Mouse (Mus musculus) WW6 (cell line): ENCODE measurements around the gene Pqlc2.

Source experiments
- DNase-seq: peaks from one replicate; pipeline ENCODE4 v3.0.0-alpha.2; 2013; ENCODE audit warnings: low read depth, low spot score

Pqlc2 gene

DNA sequence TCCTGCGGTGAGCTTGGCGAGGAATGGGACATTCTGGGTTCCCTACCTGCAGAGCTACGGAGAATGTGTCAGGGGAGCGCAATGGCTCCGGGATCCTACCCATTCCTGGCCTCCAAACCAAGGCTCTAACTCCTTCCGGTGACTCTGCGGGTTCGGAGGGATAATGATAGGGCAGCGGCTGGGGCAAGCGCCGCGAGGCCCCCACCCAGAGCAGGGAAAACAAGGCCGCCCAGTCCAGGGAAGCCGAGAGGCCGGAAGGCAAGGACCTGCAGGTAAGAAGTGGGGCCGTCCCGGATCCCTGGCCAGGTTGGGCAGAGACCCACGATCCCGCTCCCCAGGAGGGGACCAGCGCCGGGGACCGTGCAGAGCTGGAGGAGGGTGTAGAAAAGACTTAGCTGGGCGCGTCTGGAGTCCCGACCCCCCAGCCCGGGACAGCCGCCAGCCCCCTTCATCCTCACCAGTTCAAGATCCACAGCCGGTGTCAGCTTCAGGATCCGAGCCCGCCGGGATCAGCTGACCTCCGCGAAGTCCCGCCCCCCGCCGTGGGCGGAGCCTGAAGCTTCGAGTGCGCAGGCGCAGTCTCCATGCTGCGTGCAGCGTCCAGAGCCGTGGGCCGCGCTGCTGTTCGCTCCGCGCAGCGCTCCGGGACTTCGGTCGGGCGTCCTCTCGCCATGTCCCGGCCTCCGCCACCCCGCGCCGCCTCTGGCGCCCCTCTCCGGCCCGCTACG lies at the start of gene Pqlc2, which contains the start of gene Akr7a5:
Gene Pqlc2, minus strand, starts transcription at position 538 of the 728 bp plus-strand sequence.
Gene Akr7a5, plus strand, starts transcription at position 574 of the 728 bp plus-strand sequence.
- peak; percentile 81 for DNase-seq

DNA sequence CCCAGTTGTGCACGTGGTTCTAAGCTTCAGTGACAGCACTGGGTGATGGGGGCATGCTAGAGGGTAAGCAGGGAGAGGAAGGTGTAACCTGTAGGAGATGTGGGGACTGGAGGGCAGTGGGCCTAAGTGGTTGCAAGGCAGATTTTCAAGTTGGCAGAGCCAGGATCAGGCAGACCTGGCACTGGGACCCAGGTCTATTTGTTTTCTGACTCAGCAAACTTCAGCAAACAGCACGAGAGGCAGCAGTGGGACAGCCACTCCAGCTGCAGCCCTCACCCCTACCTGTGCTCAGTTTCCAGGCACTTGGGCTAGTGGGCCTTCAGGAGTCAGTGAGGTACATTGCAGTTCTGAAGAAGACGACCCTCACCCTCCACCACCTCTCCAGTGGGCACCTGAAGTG lies 46.7 kb upstream of the Pqlc2 start:
- no peak for DNase-seq

DNA sequence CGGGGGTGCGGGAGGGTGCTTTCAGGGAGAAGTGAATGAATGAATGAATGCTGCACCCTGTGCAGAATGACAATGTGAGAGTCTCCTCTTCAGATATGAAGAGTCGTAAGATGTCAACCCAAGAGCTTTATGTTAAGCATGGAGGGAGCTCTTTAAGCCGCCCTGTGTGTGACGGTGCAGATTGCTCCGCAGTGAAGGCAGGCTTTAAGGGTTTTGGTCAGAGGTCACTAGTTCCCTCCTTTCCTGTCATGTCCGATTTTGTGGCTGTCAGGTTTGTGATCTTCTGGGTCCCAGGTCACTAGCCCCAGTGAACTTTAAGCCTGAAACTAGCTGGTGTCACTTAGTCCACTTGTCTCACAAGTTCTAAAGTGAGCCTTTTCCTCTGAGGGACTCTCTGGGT lies 42.3 kb upstream of the Pqlc2 start:
- DNase-seq, result no peak

DNA sequence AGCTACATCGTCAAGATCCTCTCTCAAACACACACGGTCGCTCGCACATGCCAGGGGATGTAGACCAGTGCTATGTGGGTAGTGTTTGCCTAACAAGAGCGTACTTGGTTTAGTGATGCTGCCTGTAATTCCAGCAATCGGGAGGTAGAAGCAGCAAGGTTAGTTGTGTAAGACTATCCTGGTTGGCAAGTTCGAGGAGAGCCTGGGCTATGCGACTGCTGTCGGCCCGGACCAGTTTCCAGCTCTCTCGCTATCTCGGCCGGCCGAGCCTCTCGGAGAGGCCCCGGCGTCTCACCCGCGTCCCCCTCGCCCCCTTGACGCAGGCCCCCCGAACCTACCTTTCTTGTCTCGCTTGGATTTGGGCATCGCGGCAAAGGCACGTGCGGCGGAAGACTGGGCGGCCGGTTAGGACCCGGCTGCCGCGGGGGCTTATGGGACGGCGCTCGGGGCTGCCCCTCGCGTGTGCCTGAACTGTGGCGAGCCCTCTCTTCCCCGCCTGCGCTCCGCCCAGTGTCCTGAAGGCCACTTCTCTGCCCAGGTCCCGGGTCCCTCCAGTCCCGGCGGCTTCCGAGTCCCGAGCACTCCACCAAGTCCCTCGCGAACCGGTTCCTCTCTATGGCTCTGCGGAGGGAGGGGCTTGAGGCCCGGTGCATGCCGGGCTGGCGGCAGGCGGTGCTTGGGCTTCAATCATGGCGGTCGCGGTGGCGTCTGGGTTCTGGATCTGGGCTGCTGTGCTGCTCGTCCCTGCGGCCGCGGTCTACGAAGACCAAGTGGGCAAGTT lies 41.6 kb upstream of the Pqlc2 start, which contains the start of the genes Mrto4, Emc1 and Ubr4:
Gene Mrto4, minus strand, starts transcription at position 646 of the 781 bp plus-strand sequence.
Gene Emc1, plus strand, starts transcription at position 657 of the 781 bp plus-strand sequence.
Gene Ubr4, plus strand, starts transcription at position 679 of the 781 bp plus-strand sequence.
- peak; percentile 46 for DNase-seq

DNA sequence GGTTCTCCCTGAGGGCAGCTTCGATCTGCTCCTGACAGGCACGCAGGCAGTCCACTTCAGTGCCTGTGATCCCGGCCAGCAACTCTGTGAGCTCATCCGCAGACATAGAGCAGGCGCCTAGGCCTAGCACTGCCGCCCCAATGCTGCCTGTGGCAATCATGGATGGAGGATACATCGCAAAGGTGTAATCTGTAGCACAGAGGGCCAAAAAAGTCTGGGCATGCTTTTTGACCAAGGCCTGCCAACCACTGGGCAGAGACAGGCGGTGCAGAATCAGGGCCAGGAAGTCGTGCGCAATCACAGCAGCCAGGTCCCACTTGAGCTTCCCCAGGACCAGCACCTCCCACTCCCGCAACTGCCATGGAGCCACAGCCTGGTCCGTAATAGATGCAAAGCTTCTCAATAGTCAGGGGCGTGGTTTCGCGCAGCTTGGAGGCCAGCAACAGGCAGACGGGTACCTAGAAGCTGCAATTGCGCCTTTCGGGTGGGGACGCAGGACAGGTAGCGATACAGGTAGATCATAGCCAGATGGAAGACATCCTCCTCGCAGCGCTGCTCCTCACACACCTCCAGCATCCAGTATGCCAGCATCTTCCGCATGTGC lies 35.0 kb upstream of the Pqlc2 start:
- no peak for DNase-seq

GRCm38 (mm10) chr4:139343718-139344117 lies 33.2 kb upstream of the Pqlc2 start:
- DNase-seq, result no peak

DNA sequence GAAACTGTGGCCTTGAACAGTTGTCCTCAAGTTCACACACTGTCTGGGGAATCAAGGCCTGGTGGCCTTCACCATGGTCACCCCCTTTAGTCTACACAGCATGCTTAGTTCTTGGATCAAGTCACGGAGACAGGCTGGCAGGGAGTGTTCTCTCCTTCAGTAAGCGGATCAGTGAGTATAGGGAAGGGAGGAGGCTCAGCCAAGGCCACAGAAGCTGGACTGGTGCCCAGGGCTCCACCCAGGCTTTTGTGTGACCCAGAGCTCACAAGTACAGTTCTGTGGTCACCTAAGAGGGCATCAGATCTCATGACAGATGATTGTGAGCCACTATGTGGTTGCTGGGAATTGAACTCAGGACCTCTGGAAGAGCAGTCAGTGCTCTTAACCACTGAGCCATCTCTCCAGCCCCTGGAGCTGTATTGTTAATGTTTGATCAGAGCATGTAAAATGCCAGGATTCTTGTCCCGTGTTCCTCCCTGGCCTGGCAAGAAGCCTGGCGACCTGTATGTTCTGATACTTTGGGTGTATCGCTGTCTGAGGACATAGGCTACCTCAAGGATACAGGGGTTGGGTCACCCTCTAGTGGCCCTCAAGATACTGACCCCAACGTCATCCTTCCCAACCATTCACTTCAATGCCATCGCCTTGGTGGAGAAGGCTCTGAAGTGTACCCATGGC lies 31.2 kb upstream of the Pqlc2 start:
- no peak for DNase-seq

DNA sequence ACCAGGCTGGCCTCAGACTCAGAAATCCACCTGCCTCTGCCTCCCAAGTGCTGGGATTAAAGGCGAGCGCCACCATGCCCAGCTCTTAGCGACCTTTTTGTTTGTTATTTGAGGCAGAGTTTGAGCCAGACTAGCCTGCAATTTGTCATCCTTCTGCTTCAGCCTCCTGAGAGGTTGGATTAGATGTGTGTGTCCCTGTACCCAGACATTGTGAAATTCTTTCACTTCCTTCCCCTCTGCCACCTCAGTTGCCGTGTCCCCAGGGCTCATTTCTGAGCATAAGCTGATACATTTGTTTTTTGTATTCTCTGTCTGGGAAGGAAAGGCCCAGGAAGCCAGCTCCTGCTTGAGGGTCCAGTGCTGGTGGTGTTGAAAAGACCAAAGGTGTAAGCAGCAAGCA lies 30.3 kb upstream of the Pqlc2 start:
- DNase-seq, result no peak

DNA sequence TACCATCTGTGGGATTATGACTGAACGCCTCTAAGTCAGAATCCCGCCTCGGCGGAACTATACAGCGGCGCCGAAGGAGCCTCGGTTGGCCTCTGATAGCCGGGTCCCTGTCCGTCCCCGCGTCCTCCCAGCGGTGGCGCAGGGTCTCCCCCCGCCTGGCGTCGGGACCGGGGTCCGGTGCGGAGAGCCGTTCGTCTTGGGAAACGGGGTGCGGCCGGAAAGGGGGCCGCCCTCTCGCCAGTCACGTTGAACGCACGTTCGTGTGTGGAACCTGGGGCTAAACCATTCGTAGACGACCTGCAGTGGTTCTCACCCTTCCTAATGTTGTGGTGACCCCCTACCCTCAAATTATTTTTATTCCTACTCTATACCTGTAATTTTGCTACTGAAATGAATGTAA lies 27.6 kb upstream of the Pqlc2 start:
- DNase-seq, result no peak

DNA sequence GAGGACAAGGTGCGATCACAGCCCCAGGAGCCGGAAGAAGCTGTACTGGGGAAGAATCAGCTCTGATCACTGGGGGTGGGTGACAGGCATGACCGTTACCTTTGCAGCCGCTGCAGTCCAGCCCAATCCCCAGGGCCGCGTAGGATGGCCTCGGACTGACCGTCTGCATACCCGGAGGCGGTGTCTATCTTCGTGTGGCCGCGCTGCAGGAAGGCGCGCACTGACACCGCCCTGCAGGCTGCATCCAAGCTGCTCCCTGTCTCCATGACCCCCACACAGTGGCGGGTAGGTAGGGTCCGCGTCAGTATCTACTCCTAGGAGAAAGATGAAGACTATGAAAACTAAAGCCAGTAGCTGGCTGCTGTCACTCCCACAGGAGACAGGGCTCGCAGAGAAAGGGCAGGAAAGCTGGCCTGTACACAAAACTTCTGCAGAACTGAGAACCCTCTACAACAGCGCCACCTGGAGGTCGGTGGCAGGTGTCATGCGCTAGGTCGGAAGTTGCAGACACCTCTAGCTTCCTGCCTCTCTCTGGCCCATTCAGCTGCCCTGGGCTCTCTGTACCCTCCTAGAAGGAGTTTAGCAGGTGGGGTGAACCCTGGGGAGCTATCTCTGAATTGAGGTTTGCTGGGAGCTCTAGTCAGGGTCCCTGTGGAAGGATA lies 26.4 kb upstream of the Pqlc2 start:
- peak; percentile 80 for DNase-seq

- DNase-seq, result no peak
Measured at GRCm38 (mm10) chr4:139335507-139335906, 25.0 kb upstream of the Pqlc2 start.

DNA sequence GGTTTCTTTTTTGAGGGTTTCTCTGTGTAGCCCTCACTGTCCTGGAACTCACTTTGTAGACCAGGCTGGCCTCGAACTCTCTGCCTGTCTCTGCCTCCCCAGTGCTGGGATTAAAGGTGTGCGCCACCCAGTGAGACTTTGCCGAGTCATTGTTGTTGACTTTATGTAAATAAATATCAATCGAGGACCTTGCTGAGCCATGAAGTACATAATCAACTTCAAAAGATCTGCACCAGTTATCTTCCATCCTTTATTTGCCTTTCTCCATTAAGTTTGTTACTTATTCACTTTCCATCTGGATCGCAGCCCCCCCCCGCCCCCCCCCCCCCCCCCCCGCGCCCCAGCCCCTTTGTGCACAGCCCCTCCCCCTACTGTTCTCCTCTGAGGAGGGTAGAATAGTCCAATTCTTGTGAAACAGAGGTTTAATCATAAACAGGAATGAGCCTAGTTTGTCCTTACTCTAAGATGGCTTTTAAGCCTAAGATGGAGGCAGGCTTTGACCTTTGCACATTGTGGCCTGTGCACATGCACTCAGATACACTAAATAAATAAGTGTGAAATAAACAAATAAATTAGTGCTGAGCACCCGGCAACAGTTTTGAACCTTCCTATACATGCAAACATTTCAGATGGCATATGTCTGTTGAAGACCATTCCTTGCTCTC lies 24.3 kb upstream of the Pqlc2 start:
- no peak for DNase-seq

DNA sequence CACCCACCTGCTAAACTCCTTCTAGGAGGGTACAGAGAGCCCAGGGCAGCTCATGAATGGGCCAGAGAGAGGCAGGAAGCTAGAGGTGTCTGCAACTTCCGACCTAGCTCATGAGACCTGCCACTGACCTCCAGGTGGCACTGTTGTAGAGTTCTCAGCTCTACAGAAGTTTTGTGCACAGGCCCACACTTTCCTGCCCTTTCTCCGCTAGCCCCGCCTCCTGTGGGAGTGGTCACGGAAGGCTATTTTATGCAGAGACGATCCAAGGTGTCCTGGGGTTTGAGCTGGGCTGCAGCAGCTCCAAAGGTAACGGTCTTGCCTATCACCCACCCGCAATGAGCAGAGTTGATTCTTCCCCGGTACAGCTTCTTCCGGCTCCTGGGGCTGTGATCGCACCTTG lies 20.1 kb upstream of the Pqlc2 start:
- DNase-seq, result peak; percentile 90

DNA sequence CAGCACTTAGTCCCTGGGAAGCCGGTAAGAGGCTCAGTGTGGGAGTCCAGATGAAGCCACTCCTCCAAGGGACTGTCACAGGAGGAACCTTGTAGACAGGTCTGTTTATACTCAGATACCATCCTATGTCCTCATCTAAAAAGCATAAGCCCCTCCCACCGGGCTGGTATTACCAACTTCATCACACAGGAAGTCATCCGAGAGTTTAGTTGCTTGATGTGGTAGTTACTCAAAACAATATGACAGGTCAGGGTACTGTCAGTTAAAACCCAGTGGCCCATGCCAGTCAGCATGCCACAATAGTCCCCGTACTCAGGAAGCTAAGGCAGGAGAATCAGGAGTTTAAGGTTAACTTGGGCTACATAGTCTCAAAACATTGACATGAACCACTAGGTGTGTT lies 9.2 kb upstream of the Pqlc2 start:
- DNase-seq, result no peak

GRCm38 (mm10) chr4:139318449-139318848 lies 7.9 kb upstream of the Pqlc2 start:
- DNase-seq, result no peak

- DNase-seq, result no peak
Measured at GRCm38 (mm10) chr4:139312632-139313031, 2.1 kb upstream of the Pqlc2 start.

DNA sequence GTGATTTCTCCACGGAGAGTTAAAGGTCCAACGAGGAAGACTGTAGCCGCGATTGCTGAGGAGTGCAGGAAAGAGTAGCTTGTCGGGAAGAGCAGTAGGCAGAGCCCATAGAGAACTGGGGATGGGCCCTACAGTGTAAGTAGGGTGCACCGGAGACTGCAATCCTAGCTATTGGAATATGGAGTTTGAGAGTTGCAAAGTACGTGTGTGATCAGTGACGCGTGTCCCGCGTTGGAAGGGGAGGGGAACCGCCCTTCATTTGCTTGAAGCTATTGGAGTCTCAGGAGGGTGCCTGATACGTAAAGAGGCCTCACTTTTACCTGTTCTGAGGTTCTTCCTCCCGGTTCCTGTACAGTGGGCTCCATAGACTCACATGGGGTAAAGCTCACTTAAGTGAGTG lies 1.2 kb upstream of the Pqlc2 start:
- DNase-seq, result no peak

GRCm38 (mm10) chr4:139310899-139311701 lies 592 bp upstream of the Pqlc2 start:
- no peak for DNase-seq

DNA sequence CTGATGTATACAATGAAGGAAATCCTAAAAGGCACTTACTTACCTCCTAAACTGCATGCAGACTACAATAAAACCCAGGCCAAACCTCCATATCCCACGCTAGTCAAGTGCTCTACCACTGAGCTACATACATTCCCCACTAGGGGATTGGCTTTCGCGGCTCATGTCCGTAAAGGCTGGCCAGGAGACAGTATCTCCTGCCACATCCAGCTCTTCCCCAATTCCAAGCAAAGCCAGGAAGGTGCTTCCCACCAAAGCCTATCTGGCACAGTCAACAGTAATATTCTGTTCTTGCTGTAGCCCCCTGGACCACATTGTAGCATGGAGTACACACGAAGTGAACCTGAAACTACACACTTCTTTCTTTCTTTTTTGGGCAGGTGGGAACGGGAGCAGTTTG lies 857 bp downstream of the Pqlc2 start:
- no peak for DNase-seq

DNA sequence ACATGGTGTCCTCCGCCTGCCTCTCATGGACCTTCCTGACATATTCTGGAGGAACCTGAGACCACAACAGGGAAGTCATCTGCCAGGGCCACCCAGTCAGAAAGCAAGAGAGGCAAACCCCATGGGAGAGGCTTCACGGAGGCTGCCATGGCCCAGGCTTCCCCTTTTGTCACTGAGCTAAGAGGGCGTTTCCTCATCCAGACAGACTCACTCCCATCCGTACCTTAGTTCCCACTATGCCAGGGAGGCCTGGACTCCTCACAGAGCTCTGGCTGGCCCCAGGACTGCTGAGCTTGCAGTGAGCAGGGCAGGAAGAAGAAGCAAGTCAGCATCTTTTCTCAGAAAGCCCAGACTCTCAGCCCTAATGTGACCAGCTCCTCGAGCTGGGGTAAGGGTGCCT lies 2.6 kb downstream of the Pqlc2 start:
- no peak for DNase-seq
